Mouse (Mus musculus): ENCODE data around the gene Zfp648. TPM values are rescaled to one million over a fixed set of nuclear protein-coding genes. Genes with fewer than 3 reads are reported as not detected.

Gene Zfp648
- polyA plus RNA-seq (2012; rRNA removed): 0.13 TPM in 1 of 2 replicates, not detected in the other

GRCm38 (mm10) chr1:154200955-154201722 lies at the start of gene Zfp648:
Gene Zfp648, plus strand, starts transcription at chr1:154201187.
- TF ChIP-seq CTCF (IDR thresholded peaks at IDR 0.05; ENCODE audit: borderline replicate concordance, control insufficient read depth, extremely low read depth, insufficient read depth, low read length, poor library complexity) (no peak), POLR2A (IDR thresholded peaks at IDR 0.05; ENCODE audit: control insufficient read depth, extremely low read depth, insufficient read depth, low read length, poor library complexity) (no peak)
- WGBS: 60% methylated on average over 14 of the region's 14 CpGs
- no peak within 1 kb of the TSS for H3K27ac ChIP-seq (ENCODE audit: control insufficient read depth, insufficient read depth, low read length)
- no peak within 1 kb of the TSS for H3K4me3 ChIP-seq (ENCODE audit: control insufficient read depth, insufficient read depth, low read length)
- peaks cover 3% of the 10 kb centered on the region; the same call in 1 of the 2 replicates for H3K27me3 ChIP-seq (ENCODE audit: control insufficient read depth, insufficient read depth, low read length)
- H3K36me3 ChIP-seq (ENCODE audit: control insufficient read depth, insufficient read depth, low read length): no peaks in the 10 kb centered on the region
- H3K4me1 ChIP-seq (replicated peaks; ENCODE audit: control insufficient read depth, insufficient read depth, low read length): no peaks in the 10 kb centered on the region; the same call in 1 of the 2 replicates
- DNase-seq: no peak

- no peak overlapping the region for H3K27ac ChIP-seq (ENCODE audit: control insufficient read depth, insufficient read depth, low read length)
- 89% methylated on average over 1 of the region's 1 CpGs for whole genome bisulfite sequencing
These were observed 48.4 kb upstream of the Zfp648 start for GRCm38 (mm10) chr1:154152539-154152938.

DNA sequence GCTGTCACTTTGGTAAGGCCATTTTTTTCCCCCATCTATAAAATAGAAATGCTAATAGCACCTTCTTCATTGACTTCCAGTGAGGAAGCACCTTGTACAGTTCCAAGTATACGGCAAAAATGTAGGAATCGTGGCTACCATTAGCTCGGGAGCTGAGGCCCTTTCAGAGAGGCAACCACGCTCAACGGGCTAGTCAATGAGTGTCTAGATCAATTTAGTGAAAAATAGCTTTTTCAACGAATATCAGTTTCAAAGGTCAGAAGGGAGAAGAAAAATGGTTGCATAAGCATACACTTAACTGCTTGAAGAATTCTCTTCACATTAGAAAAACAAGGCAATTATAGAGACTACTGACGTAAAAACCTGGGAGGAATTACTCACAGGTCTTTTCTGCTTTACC lies 47.2 kb upstream of the Zfp648 start:
- Histone ChIP-seq H3K27ac (ENCODE audit: control insufficient read depth, insufficient read depth, low read length) (no peak overlapping the region), H3K4me3 (ENCODE audit: control insufficient read depth, insufficient read depth, low read length) (no peak overlapping the region), H3K27me3 (ENCODE audit: control insufficient read depth, insufficient read depth, low read length) (no peaks in the 10 kb centered on the region), H3K36me3 (ENCODE audit: control insufficient read depth, insufficient read depth, low read length) (no peaks in the 10 kb centered on the region), H3K4me1 (replicated peaks; ENCODE audit: control insufficient read depth, insufficient read depth, low read length) (no peaks in the 10 kb centered on the region; the same call in 1 of the 2 replicates)
- no peak for DNase-seq
- no peak for TF ChIP-seq POLR2A (IDR thresholded peaks at IDR 0.05; ENCODE audit: control insufficient read depth, extremely low read depth, insufficient read depth, low read length, poor library complexity)
- TF ChIP-seq CTCF (IDR thresholded peaks at IDR 0.05; ENCODE audit: borderline replicate concordance, control insufficient read depth, extremely low read depth, insufficient read depth, low read length, poor library complexity): no peak
- WGBS: 95% methylated on average over 7 of the region's 7 CpGs

More at GRCm38 (mm10) chr1:154152539-154152938, 48.4 kb upstream of the Zfp648 start:
- Histone ChIP-seq H3K4me3 (ENCODE audit: control insufficient read depth, insufficient read depth, low read length) (no peak overlapping the region), H3K4me1 (replicated peaks; ENCODE audit: control insufficient read depth, insufficient read depth, low read length) (no peaks in the 10 kb centered on the region; the same call in 1 of the 2 replicates), H3K27me3 (ENCODE audit: control insufficient read depth, insufficient read depth, low read length) (no peaks in the 10 kb centered on the region), H3K36me3 (ENCODE audit: control insufficient read depth, insufficient read depth, low read length) (no peaks in the 10 kb centered on the region)
- TF ChIP-seq CTCF (IDR thresholded peaks at IDR 0.05; ENCODE audit: borderline replicate concordance, control insufficient read depth, extremely low read depth, insufficient read depth, low read length, poor library complexity) (no peak), POLR2A (IDR thresholded peaks at IDR 0.05; ENCODE audit: control insufficient read depth, extremely low read depth, insufficient read depth, low read length, poor library complexity) (no peak)
- DNase-seq: no peak

- 89% methylated on average over 14 of the region's 14 CpGs for WGBS
- no peak for DNase-seq
- no peak overlapping the region for H3K27ac ChIP-seq (ENCODE audit: control insufficient read depth, insufficient read depth, low read length)
These were observed 44.6 kb upstream of the Zfp648 start for GRCm38 (mm10) chr1:154156177-154157062.

DNA sequence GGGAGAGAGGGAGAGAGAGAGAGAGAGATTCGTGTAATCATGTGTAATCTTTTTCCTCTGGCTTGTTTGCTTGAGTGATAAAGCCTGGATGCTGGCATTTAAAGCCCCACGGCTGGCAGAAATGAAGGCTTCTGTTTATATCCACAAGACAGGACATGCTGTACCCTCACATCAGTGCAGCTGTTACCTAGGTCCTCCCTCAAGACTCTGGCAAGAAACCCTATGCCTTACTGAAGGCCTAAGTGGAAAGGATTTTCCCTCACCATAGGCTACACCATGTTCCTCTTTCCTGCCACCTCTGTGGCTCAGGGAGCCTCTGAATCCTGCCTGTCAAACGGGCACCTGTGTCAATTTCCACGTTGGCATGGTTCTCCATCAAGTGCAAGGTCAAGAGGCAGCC lies 43.9 kb upstream of the Zfp648 start:
- Histone ChIP-seq H3K27me3 (ENCODE audit: control insufficient read depth, insufficient read depth, low read length) (no peaks in the 10 kb centered on the region), H3K4me1 (replicated peaks; ENCODE audit: control insufficient read depth, insufficient read depth, low read length) (no peaks in the 10 kb centered on the region; the same call in 1 of the 2 replicates), H3K27ac (ENCODE audit: control insufficient read depth, insufficient read depth, low read length) (no peak overlapping the region), H3K4me3 (ENCODE audit: control insufficient read depth, insufficient read depth, low read length) (no peak overlapping the region), H3K36me3 (ENCODE audit: control insufficient read depth, insufficient read depth, low read length) (no peaks in the 10 kb centered on the region)
- WGBS: 80% methylated on average over 4 of the region's 4 CpGs
- TF ChIP-seq CTCF (IDR thresholded peaks at IDR 0.05; ENCODE audit: borderline replicate concordance, control insufficient read depth, extremely low read depth, insufficient read depth, low read length, poor library complexity) (no peak), POLR2A (IDR thresholded peaks at IDR 0.05; ENCODE audit: control insufficient read depth, extremely low read depth, insufficient read depth, low read length, poor library complexity) (no peak)
- no peak for DNase-seq

More at GRCm38 (mm10) chr1:154156177-154157062, 44.6 kb upstream of the Zfp648 start:
- H3K4me3 ChIP-seq (ENCODE audit: control insufficient read depth, insufficient read depth, low read length): no peak overlapping the region
- H3K4me1 ChIP-seq (replicated peaks; ENCODE audit: control insufficient read depth, insufficient read depth, low read length): no peaks in the 10 kb centered on the region; the same call in 1 of the 2 replicates
- TF ChIP-seq CTCF (IDR thresholded peaks at IDR 0.05; ENCODE audit: borderline replicate concordance, control insufficient read depth, extremely low read depth, insufficient read depth, low read length, poor library complexity) (no peak), POLR2A (IDR thresholded peaks at IDR 0.05; ENCODE audit: control insufficient read depth, extremely low read depth, insufficient read depth, low read length, poor library complexity) (no peak)
- no peaks in the 10 kb centered on the region for H3K27me3 ChIP-seq (ENCODE audit: control insufficient read depth, insufficient read depth, low read length)
- H3K36me3 ChIP-seq (ENCODE audit: control insufficient read depth, insufficient read depth, low read length): no peaks in the 10 kb centered on the region

DNA sequence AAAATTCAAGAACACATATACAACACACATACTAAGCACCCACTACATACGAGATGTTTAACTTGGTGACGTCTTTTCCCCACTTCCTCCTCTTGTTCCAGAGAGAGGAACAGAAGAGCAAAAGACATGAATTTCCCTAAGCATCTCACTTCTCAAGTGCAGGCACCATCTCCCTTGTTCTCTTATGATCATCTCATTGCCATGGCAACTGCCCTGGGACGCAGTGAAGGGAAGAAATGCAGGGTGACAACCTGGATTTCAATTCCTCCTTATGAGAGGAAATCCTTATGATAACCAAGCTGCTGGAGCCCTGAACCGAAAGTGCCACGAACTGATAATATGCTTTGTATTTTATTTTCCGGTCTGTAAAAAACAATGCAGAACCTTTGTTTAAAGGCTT lies 33.3 kb upstream of the Zfp648 start:
- TF ChIP-seq POLR2A (IDR thresholded peaks at IDR 0.05; ENCODE audit: control insufficient read depth, extremely low read depth, insufficient read depth, low read length, poor library complexity) (no peak), CTCF (IDR thresholded peaks at IDR 0.05; ENCODE audit: borderline replicate concordance, control insufficient read depth, extremely low read depth, insufficient read depth, low read length, poor library complexity) (no peak)

More for the DNA sequence above, 33.3 kb upstream of the Zfp648 start:
- Histone ChIP-seq H3K27me3 (ENCODE audit: control insufficient read depth, insufficient read depth, low read length) (no peaks in the 10 kb centered on the region), H3K36me3 (ENCODE audit: control insufficient read depth, insufficient read depth, low read length) (no peaks in the 10 kb centered on the region), H3K4me3 (ENCODE audit: control insufficient read depth, insufficient read depth, low read length) (no peak overlapping the region), H3K4me1 (replicated peaks; ENCODE audit: control insufficient read depth, insufficient read depth, low read length) (no peaks in the 10 kb centered on the region), H3K27ac (ENCODE audit: control insufficient read depth, insufficient read depth, low read length) (no peak overlapping the region)
- no peak for DNase-seq
- WGBS: 81% methylated on average over 6 of the region's 6 CpGs

All from thymus, adult 2 months (tissue).